Mouse (Mus musculus) bone marrow macrophage, adult 2 months (primary cell): ENCODE results near the gene Tbx3.

Experiments
- CTCF ChIP-seq: IDR thresholded peaks from 2 replicates; pipeline ENCODE4 v1.5.1; 2012; ENCODE audit warnings: low read depth, mild to moderate bottlenecking, low read length, moderate library complexity
- POLR2A ChIP-seq: IDR thresholded peaks from 2 replicates; pipeline ENCODE4 v1.6.1; 2012; ENCODE audit warnings: mild to moderate bottlenecking, low read depth, low read length, borderline replicate concordance

GRCm38 (mm10) chr5:119651135-119651965 is 19.1 kb upstream of the Tbx3 start:
- no peak for TF ChIP-seq POLR2A
- TF ChIP-seq CTCF, result no peak
